Mouse (Mus musculus) spleen, adult 2 months (tissue): ENCODE data around the gene Chek2.

Experiments used
- CTCF ChIP-seq: fragments of 200-500 bp; IDR thresholded peaks from 2 replicates; pipeline ENCODE4 v1.5.1; 2011; ENCODE audit warnings: mild to moderate bottlenecking, inconsistent platforms; ENCODE audit not compliant: insufficient read depth, insufficient read length, insufficient replicate concordance; ENCODE audit errors: extremely low read depth
- POLR2A ChIP-seq: fragments of 200-500 bp; IDR thresholded peaks from 2 replicates; pipeline ENCODE4 v1.6.1; 2011; ENCODE audit warnings: low read depth, low read length, inconsistent platforms

GRCm38 (mm10) chr5:110807453-110807852 lies 32.3 kb upstream of the Chek2 start:
- TF ChIP-seq POLR2A: no peak
- no peak for TF ChIP-seq CTCF
